Mouse (Mus musculus): Measurements from ENCODE around the gene Dennd1a. TPM values are rescaled to one million over a fixed set of nuclear protein-coding genes. Genes with fewer than 3 reads are reported as not detected.

Dennd1a gene
- polyA plus RNA-seq, 1 experiment from 2014 or later = 10.3 TPM

DNA sequence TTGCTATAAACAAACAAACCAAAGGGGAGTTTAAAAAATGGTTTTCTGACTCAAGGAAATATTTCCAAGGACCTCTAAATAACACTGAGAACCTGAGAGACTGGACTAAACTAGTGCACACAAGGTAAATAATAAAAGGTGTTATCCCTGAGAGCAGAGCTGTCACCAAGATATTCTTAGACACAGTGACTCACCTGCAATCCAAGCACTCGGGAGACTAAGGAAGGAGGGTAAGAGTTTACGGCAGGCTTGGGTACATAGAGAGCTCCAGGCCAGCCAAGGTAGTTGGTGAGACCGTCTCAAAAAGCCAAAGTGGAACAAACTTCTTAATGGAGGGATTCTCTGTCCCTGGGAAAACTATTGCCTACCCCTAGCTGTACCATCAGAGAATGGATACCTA is 118.6 kb downstream of the Dennd1a start:
- ATAC-seq = no peak
- no peaks in the 10 kb centered on the region for H3K4me1 ChIP-seq (replicated peaks; ENCODE audit: control insufficient read depth, insufficient read depth, low read length)
- no peaks in the 10 kb centered on the region for H3K9me3 ChIP-seq (ENCODE audit: control insufficient read depth)
- H3K9ac ChIP-seq (ENCODE audit: low read depth, low read length) = no peak overlapping the region
- WGBS = 46% methylated on average over 3 of the region's 3 CpGs
- no peak overlapping the region for H3K4me2 ChIP-seq (replicated peaks; ENCODE audit: low read depth)
- H3K27me3 ChIP-seq (replicated peaks; ENCODE audit: control insufficient read depth, insufficient read depth, low read length) = no peaks in the 10 kb centered on the region
- H3K4me3 ChIP-seq (ENCODE audit: low read depth, low read length) = no peak overlapping the region
- H3K27ac ChIP-seq (ENCODE audit: low read depth, low read length) = no peak overlapping the region
- TF ChIP-seq CTCF (IDR thresholded peaks at IDR 0.05; ENCODE audit: low read depth) = no peak
- H3K36me3 ChIP-seq (ENCODE audit: control insufficient read depth, insufficient read depth) = no peaks in the 10 kb centered on the region

DNA sequence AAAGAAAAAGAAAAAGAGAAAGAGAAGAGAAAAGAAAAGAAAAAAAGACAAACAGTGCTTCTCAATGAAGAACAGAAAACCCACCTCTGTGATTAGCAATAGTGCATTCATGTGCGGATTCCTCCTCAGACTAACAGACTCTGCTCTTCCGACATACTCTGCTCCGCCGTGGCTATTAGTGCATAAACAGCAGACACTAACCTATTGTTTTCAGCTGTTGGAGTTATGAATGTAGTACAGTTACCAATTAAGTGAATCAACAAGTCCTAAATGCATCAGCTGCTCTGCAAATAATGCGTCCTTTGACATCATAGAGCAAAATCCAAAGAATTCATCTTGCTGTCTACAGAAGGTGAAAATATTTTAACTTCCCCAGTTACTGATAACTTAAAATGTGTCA is 121.2 kb downstream of the Dennd1a start:
- Histone ChIP-seq H3K36me3 (ENCODE audit: control insufficient read depth, insufficient read depth) (no peaks in the 10 kb centered on the region), H3K9ac (ENCODE audit: low read depth, low read length) (no peak overlapping the region), H3K4me3 (ENCODE audit: low read depth, low read length) (no peak overlapping the region), H3K9me3 (ENCODE audit: control insufficient read depth) (no peaks in the 10 kb centered on the region), H3K27ac (ENCODE audit: low read depth, low read length) (no peak overlapping the region), H3K27me3 (replicated peaks; ENCODE audit: control insufficient read depth, insufficient read depth, low read length) (no peaks in the 10 kb centered on the region), H3K4me1 (replicated peaks; ENCODE audit: control insufficient read depth, insufficient read depth, low read length) (0 out of 2 replicates have a peak, but pooled peaks cover 4% of the 10 kb centered on the region), H3K4me2 (replicated peaks; ENCODE audit: low read depth) (no peak overlapping the region)
- WGBS = 84% methylated on average over 5 of the region's 5 CpGs
- TF ChIP-seq CTCF (IDR thresholded peaks at IDR 0.05; ENCODE audit: low read depth) = no peak
- no peak for ATAC-seq

DNA sequence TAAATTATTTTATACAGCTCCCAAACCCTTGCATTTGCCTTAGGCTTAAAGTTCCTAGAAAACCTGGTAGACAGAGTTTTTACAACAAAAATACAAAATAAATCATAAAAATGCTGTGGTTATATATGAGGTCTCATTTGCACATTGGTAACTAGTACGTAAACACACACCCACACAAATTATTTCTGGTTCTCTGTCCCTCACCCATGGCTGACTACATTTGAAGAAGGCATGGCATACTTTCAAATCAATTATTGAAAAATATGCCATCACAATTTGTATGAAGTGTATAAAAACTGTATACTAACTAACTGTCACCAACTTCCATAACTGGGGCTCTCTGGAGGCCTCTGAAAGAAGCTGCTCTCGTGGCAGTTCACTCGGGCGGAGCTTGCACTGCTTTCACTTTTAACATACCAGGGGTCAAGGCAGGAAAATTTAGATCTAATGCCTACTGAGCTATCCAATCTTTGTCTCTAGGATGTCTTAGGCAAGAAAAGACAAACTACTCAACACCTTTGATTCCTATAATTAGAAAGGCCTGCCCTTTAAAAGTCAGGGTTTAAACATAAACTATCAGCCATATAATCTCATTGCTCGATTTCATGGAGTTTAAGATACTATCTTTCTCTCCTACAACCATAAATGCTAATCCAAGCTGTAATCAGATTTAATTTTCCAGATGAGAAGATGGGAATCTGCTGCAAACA is 122.7 kb downstream of the Dennd1a start:
- no peak overlapping the region for H3K4me2 ChIP-seq (replicated peaks; ENCODE audit: low read depth)
- no peak for TF ChIP-seq CTCF (IDR thresholded peaks at IDR 0.05; ENCODE audit: low read depth)
- no peak overlapping the region for H3K9ac ChIP-seq (ENCODE audit: low read depth, low read length)
- ATAC-seq = no peak
- no peaks in the 10 kb centered on the region for H3K27me3 ChIP-seq (replicated peaks; ENCODE audit: control insufficient read depth, insufficient read depth, low read length)
- no peak overlapping the region for H3K27ac ChIP-seq (ENCODE audit: low read depth, low read length)
- 0 out of 2 replicates have a peak, but pooled peaks cover 4% of the 10 kb centered on the region for H3K4me1 ChIP-seq (replicated peaks; ENCODE audit: control insufficient read depth, insufficient read depth, low read length)
- H3K4me3 ChIP-seq (ENCODE audit: low read depth, low read length) = no peak overlapping the region
- H3K36me3 ChIP-seq (ENCODE audit: control insufficient read depth, insufficient read depth) = no peaks in the 10 kb centered on the region
- H3K9me3 ChIP-seq (ENCODE audit: control insufficient read depth) = no peaks in the 10 kb centered on the region
- 53% methylated on average over 5 of the region's 5 CpGs for WGBS

DNA sequence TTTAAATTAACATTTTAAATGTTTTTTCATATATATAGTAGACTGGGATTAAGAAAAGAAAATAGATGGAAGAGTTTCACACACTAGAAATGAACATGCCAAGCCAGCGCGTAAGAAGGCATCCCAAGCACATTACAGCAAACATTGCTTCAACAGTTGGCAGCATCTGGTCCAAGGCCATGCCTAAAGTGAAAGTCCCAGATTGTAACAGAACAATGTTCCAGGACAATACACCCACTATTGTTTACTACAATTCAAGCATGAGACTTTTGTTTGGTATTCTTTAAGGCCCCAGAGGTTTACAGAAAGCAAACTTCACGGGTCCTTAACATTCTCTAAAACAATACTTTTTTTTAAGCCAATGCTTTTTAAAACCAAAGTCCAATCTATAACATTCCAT is 124.7 kb downstream of the Dennd1a start:
- Histone ChIP-seq H3K4me3 (ENCODE audit: low read depth, low read length) (no peak overlapping the region), H3K27me3 (replicated peaks; ENCODE audit: control insufficient read depth, insufficient read depth, low read length) (no peaks in the 10 kb centered on the region), H3K27ac (ENCODE audit: low read depth, low read length) (no peak overlapping the region), H3K9ac (ENCODE audit: low read depth, low read length) (no peak overlapping the region), H3K4me2 (replicated peaks; ENCODE audit: low read depth) (no peak overlapping the region), H3K9me3 (ENCODE audit: control insufficient read depth) (no peaks in the 10 kb centered on the region), H3K4me1 (replicated peaks; ENCODE audit: control insufficient read depth, insufficient read depth, low read length) (0 out of 2 replicates have a peak, but pooled peaks cover 4% of the 10 kb centered on the region), H3K36me3 (ENCODE audit: control insufficient read depth, insufficient read depth) (no peaks in the 10 kb centered on the region)
- TF ChIP-seq CTCF (IDR thresholded peaks at IDR 0.05; ENCODE audit: low read depth) = no peak
- ATAC-seq = no peak
- 84% methylated on average over 3 of the region's 3 CpGs for WGBS

DNA sequence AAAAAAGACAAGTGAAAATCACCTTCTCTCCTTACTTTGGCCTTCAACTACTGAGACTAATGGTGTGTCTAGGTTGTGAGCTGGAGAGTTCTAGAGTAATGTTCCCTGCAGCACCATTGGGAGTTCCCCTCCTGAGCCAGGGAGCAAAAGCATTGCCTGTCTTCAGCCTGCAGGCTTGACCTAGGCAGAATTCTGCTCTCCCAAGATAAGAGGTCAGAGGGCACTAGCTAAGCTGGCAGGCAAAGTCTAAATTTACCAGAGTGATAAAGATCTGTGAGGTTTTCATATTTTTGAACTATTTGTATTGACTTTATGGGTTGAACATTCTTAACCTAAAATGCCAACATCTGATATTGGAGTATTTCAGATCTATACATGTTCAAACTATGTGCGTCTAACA is 125.7 kb downstream of the Dennd1a start:
- no peak overlapping the region for H3K4me3 ChIP-seq (ENCODE audit: low read depth, low read length)
- no peak for ATAC-seq
- H3K4me1 ChIP-seq (replicated peaks; ENCODE audit: control insufficient read depth, insufficient read depth, low read length) = 0 out of 2 replicates have a peak, but pooled peaks cover 4% of the 10 kb centered on the region
- no peak overlapping the region for H3K4me2 ChIP-seq (replicated peaks; ENCODE audit: low read depth)
- no peak overlapping the region for H3K27ac ChIP-seq (ENCODE audit: low read depth, low read length)
- no peak for TF ChIP-seq CTCF (IDR thresholded peaks at IDR 0.05; ENCODE audit: low read depth)
- H3K9me3 ChIP-seq (ENCODE audit: control insufficient read depth) = no peaks in the 10 kb centered on the region
- no peak overlapping the region for H3K9ac ChIP-seq (ENCODE audit: low read depth, low read length)
- 75% methylated on average over 1 of the region's 1 CpGs for WGBS
- no peaks in the 10 kb centered on the region for H3K27me3 ChIP-seq (replicated peaks; ENCODE audit: control insufficient read depth, insufficient read depth, low read length)
- H3K36me3 ChIP-seq (ENCODE audit: control insufficient read depth, insufficient read depth) = no peaks in the 10 kb centered on the region

DNA sequence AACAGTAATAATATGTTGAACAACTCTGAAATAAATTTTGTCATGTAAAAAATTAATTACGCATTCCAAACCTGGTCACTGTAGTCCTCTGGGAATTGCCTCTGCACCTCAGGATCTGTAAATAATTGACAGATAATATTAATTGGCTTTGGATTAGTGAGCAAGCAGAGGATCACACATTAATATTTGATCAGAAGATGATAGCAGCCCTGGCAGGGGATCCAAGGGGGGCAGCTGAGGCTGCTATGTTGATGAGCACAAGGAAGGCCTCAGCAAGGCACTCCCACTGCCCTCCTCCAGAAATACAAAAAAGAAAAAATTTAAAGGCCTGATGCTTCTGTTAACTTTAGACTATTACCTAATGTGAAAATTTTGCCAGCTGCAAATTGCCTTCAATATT is 127.5 kb downstream of the Dennd1a start:
- TF ChIP-seq CTCF (IDR thresholded peaks at IDR 0.05; ENCODE audit: low read depth) = no peak
- Histone ChIP-seq H3K27me3 (replicated peaks; ENCODE audit: control insufficient read depth, insufficient read depth, low read length) (no peaks in the 10 kb centered on the region), H3K27ac (ENCODE audit: low read depth, low read length) (no peak overlapping the region), H3K4me3 (ENCODE audit: low read depth, low read length) (no peak overlapping the region), H3K4me1 (replicated peaks; ENCODE audit: control insufficient read depth, insufficient read depth, low read length) (0 out of 2 replicates have a peak, but pooled peaks cover 4% of the 10 kb centered on the region), H3K9me3 (ENCODE audit: control insufficient read depth) (no peaks in the 10 kb centered on the region), H3K9ac (ENCODE audit: low read depth, low read length) (no peak overlapping the region), H3K4me2 (replicated peaks; ENCODE audit: low read depth) (no peak overlapping the region), H3K36me3 (ENCODE audit: control insufficient read depth, insufficient read depth) (no peaks in the 10 kb centered on the region)
- no peak for ATAC-seq
- WGBS = 98% methylated on average over 1 of the region's 1 CpGs
